Mouse (Mus musculus): ENCODE data around the gene Neb. TPM values are rescaled to one million over a fixed set of nuclear protein-coding genes. Genes with fewer than 3 reads are reported as not detected.

Gene Neb
- polyA plus RNA-seq, 2 experiments, result 0.13 to 0.18 TPM

- ATAC-seq (ENCODE audit: insufficient read depth) (no peak), DNase-seq (ENCODE audit: low read depth in 3 of 3, low spot score in 3 of 3) (no peak)
- Histone ChIP-seq H3K4me1 (replicated peaks; ENCODE audit: control insufficient read depth in 2 of 2, insufficient read depth in 2 of 2, low read length in 1 of 2) (no peaks in the 10 kb centered on the region), H3K27me3 (ENCODE audit: control insufficient read depth, insufficient read depth, low read length) (no peaks in the 10 kb centered on the region), H3K4me2 (ENCODE audit: low read depth) (no peak overlapping the region), H3K36me3 (replicated peaks; ENCODE audit: control insufficient read depth, insufficient read depth, low read depth) (no peaks in the 10 kb centered on the region), H3K9me3 (ENCODE audit: control insufficient read depth, low read length) (no peaks in the 10 kb centered on the region), H3K9ac (replicated peaks) (no peak overlapping the region), H3K27ac (no peak overlapping the region), H3K4me3 (ENCODE audit: insufficient read depth in 1 of 2, low read depth in 2 of 2, low read length in 2 of 2) (no peak overlapping the region)
- TF ChIP-seq EP300 (IDR thresholded peaks at IDR 0.05; ENCODE audit: low read depth) (no peak), CTCF (IDR thresholded peaks at IDR 0.05; ENCODE audit: low read depth) (no peak)
- 40% methylated on average over 3 of the region's 3 CpGs for WGBS (ENCODE audit: insufficient replicate concordance)
Observed at GRCm38 (mm10) chr2:52227584-52227983, 150.7 kb downstream of the Neb start.

DNA sequence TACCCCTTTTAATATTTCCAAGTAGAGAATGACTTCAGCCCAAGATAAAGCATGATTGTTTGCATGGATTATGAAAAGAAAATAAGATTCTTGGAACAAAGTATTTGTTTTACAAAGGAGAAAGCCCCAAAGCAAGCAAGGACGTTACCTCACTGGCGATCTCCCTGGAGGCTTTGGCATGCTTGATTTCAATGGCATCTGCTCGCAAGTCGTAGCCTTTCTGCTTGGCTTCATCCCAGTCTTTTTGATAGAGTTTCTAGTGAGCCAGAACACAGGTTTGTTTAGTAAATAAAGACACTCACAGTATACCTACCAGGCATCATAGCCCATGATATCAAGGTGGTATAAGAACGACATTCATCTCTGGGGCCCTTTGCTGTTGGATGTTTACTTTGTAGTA, 153.9 kb downstream of the Neb start:
- DNase-seq (ENCODE audit: low read depth in 3 of 3, low spot score in 3 of 3) (no peak), ATAC-seq (ENCODE audit: insufficient read depth) (no peak)
- no peak overlapping the region for H3K4me2 ChIP-seq (ENCODE audit: low read depth)
- no peaks in the 10 kb centered on the region for H3K27me3 ChIP-seq (ENCODE audit: control insufficient read depth, insufficient read depth, low read length)
- no peaks in the 10 kb centered on the region for H3K9me3 ChIP-seq (ENCODE audit: control insufficient read depth, low read length)
- no peak overlapping the region for H3K27ac ChIP-seq
- 75% methylated on average over 5 of the region's 5 CpGs for WGBS (ENCODE audit: insufficient replicate concordance)
- no peak overlapping the region for H3K4me3 ChIP-seq (ENCODE audit: insufficient read depth in 1 of 2, low read depth in 2 of 2, low read length in 2 of 2)
- TF ChIP-seq CTCF (IDR thresholded peaks at IDR 0.05; ENCODE audit: low read depth) (no peak), EP300 (IDR thresholded peaks at IDR 0.05; ENCODE audit: low read depth) (no peak)
- no peaks in the 10 kb centered on the region for H3K36me3 ChIP-seq (replicated peaks; ENCODE audit: control insufficient read depth, insufficient read depth, low read depth)
- H3K4me1 ChIP-seq (replicated peaks; ENCODE audit: control insufficient read depth in 2 of 2, insufficient read depth in 2 of 2, low read length in 1 of 2), result no peaks in the 10 kb centered on the region
- no peak overlapping the region for H3K9ac ChIP-seq (replicated peaks)

DNA sequence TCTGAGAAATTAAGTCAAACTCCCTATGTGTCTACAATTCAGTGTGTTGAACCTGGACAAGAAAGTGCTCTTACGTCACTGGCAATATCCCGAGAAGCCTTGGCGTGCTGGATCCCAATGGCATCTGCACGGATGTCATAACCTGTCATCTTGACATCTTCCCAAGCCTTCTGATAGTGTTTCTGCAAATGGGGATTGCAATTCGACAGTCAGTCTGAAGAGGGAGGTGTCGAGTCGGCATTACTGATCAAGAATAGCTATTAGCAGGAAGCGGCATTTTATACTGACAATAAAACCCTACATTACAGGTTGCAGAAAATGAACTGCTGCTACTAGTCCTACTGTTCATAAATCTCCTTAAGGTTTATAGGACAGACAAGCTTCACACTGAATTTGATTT, 158.2 kb downstream of the Neb start:
- ATAC-seq (ENCODE audit: insufficient read depth) (no peak), DNase-seq (ENCODE audit: low read depth in 3 of 3, low spot score in 3 of 3) (peak in 2 of 3 experiments; percentile 7 to 19)
- Histone ChIP-seq H3K27me3 (ENCODE audit: control insufficient read depth, insufficient read depth, low read length) (no peaks in the 10 kb centered on the region), H3K4me1 (replicated peaks; ENCODE audit: control insufficient read depth in 2 of 2, insufficient read depth in 2 of 2, low read length in 1 of 2) (no peaks in the 10 kb centered on the region), H3K9ac (replicated peaks) (no peak overlapping the region), H3K4me3 (ENCODE audit: insufficient read depth in 1 of 2, low read depth in 2 of 2, low read length in 2 of 2) (no peak overlapping the region), H3K9me3 (ENCODE audit: control insufficient read depth, low read length) (no peaks in the 10 kb centered on the region), H3K27ac (no peak overlapping the region), H3K36me3 (replicated peaks; ENCODE audit: control insufficient read depth, insufficient read depth, low read depth) (no peaks in the 10 kb centered on the region), H3K4me2 (ENCODE audit: low read depth) (no peak overlapping the region)
- no peak for TF ChIP-seq EP300 (IDR thresholded peaks at IDR 0.05; ENCODE audit: low read depth)
- TF ChIP-seq CTCF (IDR thresholded peaks at IDR 0.05; ENCODE audit: low read depth), result peak; percentile 56
- whole genome bisulfite sequencing (ENCODE audit: insufficient replicate concordance), result 37% methylated on average over 8 of the region's 8 CpGs

DNA sequence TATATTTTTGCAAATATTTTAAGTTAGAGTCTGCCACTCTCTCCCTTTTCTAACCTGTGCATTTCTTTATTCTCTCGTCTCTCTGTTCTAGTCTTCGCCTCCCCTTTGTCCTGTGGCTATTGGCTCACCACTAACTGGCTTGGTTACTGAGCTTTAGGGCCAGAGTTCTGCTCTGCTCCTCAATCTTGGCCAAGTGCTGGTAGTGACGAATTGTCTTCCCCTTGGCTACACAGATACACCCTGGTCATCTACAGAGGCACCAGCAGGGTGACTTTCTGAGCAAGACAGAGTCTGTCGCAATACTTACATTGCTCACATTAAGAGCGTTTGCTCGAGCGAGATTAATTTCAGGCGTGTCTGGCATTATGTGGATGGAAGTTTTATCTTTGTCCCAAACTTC, 162.3 kb downstream of the Neb start:
- Histone ChIP-seq H3K9me3 (ENCODE audit: control insufficient read depth, low read length) (no peaks in the 10 kb centered on the region), H3K36me3 (replicated peaks; ENCODE audit: control insufficient read depth, insufficient read depth, low read depth) (no peaks in the 10 kb centered on the region), H3K27me3 (ENCODE audit: control insufficient read depth, insufficient read depth, low read length) (no peaks in the 10 kb centered on the region), H3K4me2 (ENCODE audit: low read depth) (no peak overlapping the region), H3K4me1 (replicated peaks; ENCODE audit: control insufficient read depth in 2 of 2, insufficient read depth in 2 of 2, low read length in 1 of 2) (no peaks in the 10 kb centered on the region), H3K9ac (replicated peaks) (no peak overlapping the region), H3K4me3 (ENCODE audit: insufficient read depth in 1 of 2, low read depth in 2 of 2, low read length in 2 of 2) (no peak overlapping the region), H3K27ac (no peak overlapping the region)
- ATAC-seq (ENCODE audit: insufficient read depth), result no peak
- 64% methylated on average over 8 of the region's 8 CpGs for WGBS (ENCODE audit: insufficient replicate concordance)
- DNase-seq (ENCODE audit: low read depth in 3 of 3, low spot score in 3 of 3), result no peak
- TF ChIP-seq CTCF (IDR thresholded peaks at IDR 0.05; ENCODE audit: low read depth), result no peak
- no peak for TF ChIP-seq EP300 (IDR thresholded peaks at IDR 0.05; ENCODE audit: low read depth)

DNA sequence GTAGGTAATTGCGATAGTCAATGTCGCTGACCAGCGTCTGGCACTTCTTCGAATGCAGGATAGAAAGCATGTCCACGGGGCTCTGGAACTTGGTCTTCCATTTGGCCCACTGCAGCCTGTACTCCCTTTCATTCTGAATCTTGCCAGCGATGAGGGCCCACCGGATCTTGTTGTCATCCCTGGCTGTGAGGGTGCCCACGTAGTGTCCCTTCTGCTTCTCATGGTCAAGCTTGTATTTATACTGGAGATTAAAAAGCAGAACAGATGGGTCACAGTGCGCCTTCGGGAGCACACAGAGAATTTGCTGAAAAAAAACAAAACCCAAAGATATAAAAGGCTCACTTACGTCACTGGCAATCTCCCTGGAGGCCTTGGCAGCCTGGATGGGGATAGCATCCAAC, 165.7 kb downstream of the Neb start:
- WGBS (ENCODE audit: insufficient replicate concordance), result 77% methylated on average over 11 of the region's 11 CpGs
- Histone ChIP-seq H3K27ac (no peak overlapping the region), H3K9ac (replicated peaks) (no peak overlapping the region), H3K4me2 (ENCODE audit: low read depth) (no peak overlapping the region), H3K9me3 (ENCODE audit: control insufficient read depth, low read length) (no peaks in the 10 kb centered on the region), H3K4me1 (replicated peaks; ENCODE audit: control insufficient read depth in 2 of 2, insufficient read depth in 2 of 2, low read length in 1 of 2) (no peaks in the 10 kb centered on the region), H3K36me3 (replicated peaks; ENCODE audit: control insufficient read depth, insufficient read depth, low read depth) (no peaks in the 10 kb centered on the region), H3K27me3 (ENCODE audit: control insufficient read depth, insufficient read depth, low read length) (no peaks in the 10 kb centered on the region), H3K4me3 (ENCODE audit: insufficient read depth in 1 of 2, low read depth in 2 of 2, low read length in 2 of 2) (no peak overlapping the region)
- ATAC-seq (ENCODE audit: insufficient read depth), result no peak
- DNase-seq (ENCODE audit: low read depth in 3 of 3, low spot score in 3 of 3), result no peak
- TF ChIP-seq CTCF (IDR thresholded peaks at IDR 0.05; ENCODE audit: low read depth) (no peak), EP300 (IDR thresholded peaks at IDR 0.05; ENCODE audit: low read depth) (no peak)
